Mouse (Mus musculus): ENCODE measurements around the gene Ddah1. TPM values are rescaled to one million over a fixed set of nuclear protein-coding genes. Genes with fewer than 3 reads are reported as not detected.
"Not testable (repeated sequence)": the region's sequence is repeated elsewhere in the genome, so short reads cannot be mapped to it uniquely, and the experiment has no call there.

Ddah1 gene
- polyA plus RNA-seq, 1 experiment from 2014 or later = 53.5 TPM

GRCm38 (mm10) chr3:145852800-145853199 lies 94.3 kb downstream of the Ddah1 start:
- no peak for ATAC-seq
- Histone ChIP-seq H3K36me3 (no peaks in the 10 kb centered on the region), H3K9ac (no peak overlapping the region), H3K4me2 (replicated peaks) (no peak overlapping the region), H3K4me3 (replicated peaks) (no peak overlapping the region), H3K27me3 (replicated peaks) (no peaks in the 10 kb centered on the region), H3K27ac (no peak overlapping the region), H3K9me3 (no peaks in the 10 kb centered on the region), H3K4me1 (replicated peaks) (no peaks in the 10 kb centered on the region)
- WGBS = 95% methylated on average over 4 of the region's 4 CpGs

- Histone ChIP-seq H3K27ac (no peak overlapping the region), H3K9me3 (no peaks in the 10 kb centered on the region), H3K36me3 (no peaks in the 10 kb centered on the region), H3K4me1 (replicated peaks) (no peaks in the 10 kb centered on the region), H3K27me3 (replicated peaks) (no peaks in the 10 kb centered on the region), H3K4me3 (replicated peaks) (no peak overlapping the region), H3K9ac (no peak overlapping the region), H3K4me2 (replicated peaks) (no peak overlapping the region)
- no peak for ATAC-seq
- 87% methylated on average over 4 of the region's 4 CpGs for WGBS
These were observed 95.2 kb downstream of the Ddah1 start for GRCm38 (mm10) chr3:145853713-145854112.

GRCm38 (mm10) chr3:145854427-145854826 lies 96.0 kb downstream of the Ddah1 start:
- Histone ChIP-seq H3K27ac (no peak overlapping the region), H3K36me3 (no peaks in the 10 kb centered on the region), H3K9ac (no peak overlapping the region), H3K9me3 (no peaks in the 10 kb centered on the region), H3K4me1 (replicated peaks) (no peaks in the 10 kb centered on the region), H3K27me3 (replicated peaks) (no peaks in the 10 kb centered on the region), H3K4me2 (replicated peaks) (no peak overlapping the region), H3K4me3 (replicated peaks) (no peak overlapping the region)
- WGBS = 73% methylated on average over 5 of the region's 5 CpGs
- ATAC-seq = no peak

- Histone ChIP-seq H3K27ac (no peak overlapping the region), H3K27me3 (replicated peaks) (no peaks in the 10 kb centered on the region), H3K4me1 (replicated peaks) (no peaks in the 10 kb centered on the region), H3K9ac (no peak overlapping the region), H3K36me3 (no peaks in the 10 kb centered on the region), H3K4me3 (replicated peaks) (no peak overlapping the region), H3K9me3 (no peaks in the 10 kb centered on the region), H3K4me2 (replicated peaks) (no peak overlapping the region)
- WGBS = 81% methylated on average over 6 of the region's 6 CpGs
- no peak for ATAC-seq
These were observed 96.8 kb downstream of the Ddah1 start for GRCm38 (mm10) chr3:145855299-145855698.

- H3K9me3 ChIP-seq = no peaks in the 10 kb centered on the region
- WGBS = 93% methylated on average over 5 of the region's 5 CpGs
- H3K36me3 ChIP-seq = no peaks in the 10 kb centered on the region
- H3K4me3 ChIP-seq (replicated peaks) = no peak overlapping the region
- H3K4me1 ChIP-seq (replicated peaks) = no peaks in the 10 kb centered on the region
- H3K27me3 ChIP-seq (replicated peaks) = no peaks in the 10 kb centered on the region
- no peak overlapping the region for H3K9ac ChIP-seq
- ATAC-seq = no peak
- H3K4me2 ChIP-seq (replicated peaks) = no peak overlapping the region
- no peak overlapping the region for H3K27ac ChIP-seq
These were observed 99.9 kb downstream of the Ddah1 start for GRCm38 (mm10) chr3:145858388-145858787.

GRCm38 (mm10) chr3:145862521-145862920 lies 104.0 kb downstream of the Ddah1 start:
- H3K9ac ChIP-seq = no peak overlapping the region
- WGBS = 29% methylated on average over 4 of the region's 4 CpGs
- no peak overlapping the region for H3K4me3 ChIP-seq (replicated peaks)
- no peak overlapping the region for H3K27ac ChIP-seq
- H3K36me3 ChIP-seq = no peaks in the 10 kb centered on the region
- no peak overlapping the region for H3K4me2 ChIP-seq (replicated peaks)
- no peaks in the 10 kb centered on the region for H3K27me3 ChIP-seq (replicated peaks)
- no peak for ATAC-seq
- H3K9me3 ChIP-seq = no peaks in the 10 kb centered on the region
- H3K4me1 ChIP-seq (replicated peaks) = no peaks in the 10 kb centered on the region

- Histone ChIP-seq H3K36me3 (no peaks in the 10 kb centered on the region), H3K27ac (no peak overlapping the region), H3K27me3 (replicated peaks) (no peaks in the 10 kb centered on the region), H3K4me2 (replicated peaks) (no peak overlapping the region), H3K9ac (no peak overlapping the region), H3K4me3 (replicated peaks) (no peak overlapping the region), H3K9me3 (no peaks in the 10 kb centered on the region), H3K4me1 (replicated peaks) (no peaks in the 10 kb centered on the region)
- 79% methylated on average over 8 of the region's 8 CpGs for WGBS
- ATAC-seq = no peak
These were observed 105.7 kb downstream of the Ddah1 start for GRCm38 (mm10) chr3:145864033-145864712.

GRCm38 (mm10) chr3:145864713-145865233 lies 106.3 kb downstream of the Ddah1 start:
- ATAC-seq = no peak
- Histone ChIP-seq H3K9ac (no peak overlapping the region), H3K36me3 (no peaks in the 10 kb centered on the region), H3K4me1 (replicated peaks) (no peaks in the 10 kb centered on the region), H3K4me3 (replicated peaks) (no peak overlapping the region), H3K27me3 (replicated peaks) (no peaks in the 10 kb centered on the region), H3K9me3 (no peaks in the 10 kb centered on the region), H3K27ac (no peak overlapping the region), H3K4me2 (replicated peaks) (no peak overlapping the region)
- 84% methylated on average over 7 of the region's 10 CpGs for WGBS

- no peak for ATAC-seq
- H3K27ac ChIP-seq = no peak overlapping the region
These were observed 114.2 kb downstream of the Ddah1 start for GRCm38 (mm10) chr3:145872680-145873079.

GRCm38 (mm10) chr3:145873271-145873670 lies 114.8 kb downstream of the Ddah1 start:
- no peak for ATAC-seq
- Histone ChIP-seq H3K4me2 (replicated peaks) (no peak overlapping the region), H3K9ac (no peak overlapping the region), H3K4me1 (replicated peaks) (no peaks in the 10 kb centered on the region), H3K4me3 (replicated peaks) (no peak overlapping the region), H3K27ac (no peak overlapping the region), H3K36me3 (no peaks in the 10 kb centered on the region), H3K27me3 (replicated peaks) (no peaks in the 10 kb centered on the region), H3K9me3 (no peaks in the 10 kb centered on the region)
- WGBS = 86% methylated on average over 1 of the region's 1 CpGs

More at GRCm38 (mm10) chr3:145872680-145873079, 114.2 kb downstream of the Ddah1 start:
- WGBS = 89% methylated on average over 9 of the region's 9 CpGs
- H3K9ac ChIP-seq = no peak overlapping the region
- no peak overlapping the region for H3K4me3 ChIP-seq (replicated peaks)
- no peaks in the 10 kb centered on the region for H3K27me3 ChIP-seq (replicated peaks)
- no peaks in the 10 kb centered on the region for H3K4me1 ChIP-seq (replicated peaks)
- no peak overlapping the region for H3K4me2 ChIP-seq (replicated peaks)
- H3K9me3 ChIP-seq = no peaks in the 10 kb centered on the region
- no peaks in the 10 kb centered on the region for H3K36me3 ChIP-seq

- no peak overlapping the region for H3K4me3 ChIP-seq (replicated peaks)
- no peak overlapping the region for H3K27ac ChIP-seq
- no peaks in the 10 kb centered on the region for H3K9me3 ChIP-seq
- ATAC-seq = no peak
- no peaks in the 10 kb centered on the region for H3K4me1 ChIP-seq (replicated peaks)
- no peaks in the 10 kb centered on the region for H3K36me3 ChIP-seq
- 81% methylated on average over 4 of the region's 4 CpGs for WGBS
- H3K27me3 ChIP-seq (replicated peaks) = no peaks in the 10 kb centered on the region
- H3K9ac ChIP-seq = no peak overlapping the region
- no peak overlapping the region for H3K4me2 ChIP-seq (replicated peaks)
These were observed 115.7 kb downstream of the Ddah1 start for GRCm38 (mm10) chr3:145874126-145874525.

- 77% methylated on average over 11 of the region's 11 CpGs for WGBS
- no peak overlapping the region for H3K9ac ChIP-seq
- no peak for ATAC-seq
These were observed 117.6 kb downstream of the Ddah1 start for GRCm38 (mm10) chr3:145876120-145876519.

GRCm38 (mm10) chr3:145878867-145879266 lies 120.4 kb downstream of the Ddah1 start:
- 94% methylated on average over 14 of the region's 14 CpGs for whole genome bisulfite sequencing
- not testable (repeated sequence) for H3K36me3 ChIP-seq; H3K9me3 ChIP-seq; H3K4me1 ChIP-seq (replicated peaks); H3K4me2 ChIP-seq (replicated peaks); H3K27ac ChIP-seq; H3K27me3 ChIP-seq (replicated peaks); H3K4me3 ChIP-seq (replicated peaks); H3K9ac ChIP-seq; ATAC-seq

More at GRCm38 (mm10) chr3:145876120-145876519, 117.6 kb downstream of the Ddah1 start:
- no peaks in the 10 kb centered on the region for H3K4me1 ChIP-seq (replicated peaks)
- no peak overlapping the region for H3K4me2 ChIP-seq (replicated peaks)
- H3K27ac ChIP-seq = no peak overlapping the region
- H3K9me3 ChIP-seq = no peaks in the 10 kb centered on the region
- no peak overlapping the region for H3K4me3 ChIP-seq (replicated peaks)
- H3K36me3 ChIP-seq = no peaks in the 10 kb centered on the region
- H3K27me3 ChIP-seq (replicated peaks) = no peaks in the 10 kb centered on the region

All from intestine, embryonic 15.5 days (tissue).